Mouse (Mus musculus): ENCODE results near the gene Megf6.
A peak's percentile ranks its signal among the peaks of the same experiment; 100 is the strongest.

Gene Megf6

DNA sequence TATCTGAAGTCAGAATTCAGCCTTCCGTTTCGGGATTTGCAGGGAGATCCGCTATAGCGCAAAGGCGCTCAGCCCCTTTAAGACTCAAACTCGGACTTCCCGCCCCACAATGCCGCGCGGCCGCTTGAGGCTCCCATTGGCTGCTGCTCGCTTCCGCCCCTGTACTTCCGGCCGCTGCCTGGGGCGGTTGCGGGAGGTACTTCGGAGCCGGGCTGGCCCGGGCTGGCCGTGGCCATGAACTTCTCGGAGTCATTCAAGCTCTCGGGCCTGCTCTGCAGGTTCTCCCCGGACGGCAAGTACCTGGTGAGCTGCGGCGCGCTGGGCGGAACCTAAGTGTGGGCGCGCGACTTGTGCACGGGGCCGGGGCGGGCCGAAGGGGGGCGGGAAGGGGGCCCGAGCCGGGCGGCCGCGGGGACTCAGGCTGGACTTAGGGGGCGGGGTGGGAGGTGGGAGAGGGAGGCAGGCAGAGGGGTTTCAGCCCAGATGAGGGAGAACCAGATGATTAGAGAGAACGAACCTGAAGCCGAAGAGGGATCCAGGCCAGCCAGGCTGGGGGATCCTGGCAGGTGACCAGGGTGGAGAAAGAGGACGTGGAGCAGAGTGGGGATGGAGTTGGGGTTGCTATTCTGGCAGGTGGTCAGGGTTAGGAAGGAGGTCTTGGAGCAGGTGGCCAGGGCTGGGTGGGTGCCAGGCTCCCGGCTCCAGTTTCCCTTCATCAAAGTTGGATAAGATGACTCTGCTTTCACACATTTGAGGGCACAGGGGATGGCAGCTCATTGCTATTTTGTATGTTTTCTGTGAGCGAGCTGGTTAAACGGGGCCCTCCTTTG, 28.1 kb upstream of the Megf6 start, which contains the start of gene Wrap73:
Gene Wrap73 (plus strand): TSS at position 162 of the 830 bp plus-strand sequence.
- peaks cover 4% of the 10 kb centered on the region; the same call in 1 of the 2 replicates for H3K27me3 ChIP-seq (ENCODE audit: control insufficient read depth, insufficient read depth, low read length, poor library complexity, severe bottlenecking)
- peak; percentile 90 for DNase-seq (ENCODE audit: low read depth, low spot score)
- H3K36me3 ChIP-seq (ENCODE audit: control insufficient read depth, insufficient read depth, low read length, poor library complexity, severe bottlenecking) = no peaks in the 10 kb centered on the region

DNA sequence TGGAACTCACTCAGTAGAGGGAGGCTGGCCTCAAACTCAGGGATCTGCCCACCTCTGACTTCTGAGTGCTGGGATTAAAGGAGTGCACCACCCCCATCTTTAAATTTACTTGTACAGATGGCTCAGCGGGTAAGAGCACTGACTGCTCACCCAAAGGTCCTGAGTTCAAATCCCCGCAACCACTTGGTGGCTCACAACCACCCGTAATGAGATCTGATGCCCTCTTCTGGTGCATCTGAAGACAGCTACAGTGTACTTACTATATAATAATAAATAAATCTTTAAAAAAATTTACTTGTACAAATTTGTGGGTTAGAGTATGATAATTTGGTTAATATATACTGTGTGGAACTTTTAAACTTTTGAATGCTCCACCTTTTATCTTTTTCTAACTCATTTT, 25.8 kb upstream of the Megf6 start:
- no peak for DNase-seq (ENCODE audit: low read depth, low spot score)

GRCm38 (mm10) chr4:154146342-154146741, 24.2 kb upstream of the Megf6 start:
- H3K36me3 ChIP-seq (ENCODE audit: control insufficient read depth, insufficient read depth, low read length, poor library complexity, severe bottlenecking) = no peaks in the 10 kb centered on the region
- H3K27me3 ChIP-seq (ENCODE audit: control insufficient read depth, insufficient read depth, low read length, poor library complexity, severe bottlenecking) = no peaks in the 10 kb centered on the region
- no peak for DNase-seq (ENCODE audit: low read depth, low spot score)

More for the DNA sequence above, 25.8 kb upstream of the Megf6 start:
- H3K27me3 ChIP-seq (ENCODE audit: control insufficient read depth, insufficient read depth, low read length, poor library complexity, severe bottlenecking) = no peaks in the 10 kb centered on the region; the same call in 1 of the 2 replicates
- H3K36me3 ChIP-seq (ENCODE audit: control insufficient read depth, insufficient read depth, low read length, poor library complexity, severe bottlenecking) = no peaks in the 10 kb centered on the region

GRCm38 (mm10) chr4:154154104-154154503, 16.4 kb upstream of the Megf6 start:
- Histone ChIP-seq H3K27me3 (ENCODE audit: control insufficient read depth, insufficient read depth, low read length, poor library complexity, severe bottlenecking) (no peaks in the 10 kb centered on the region), H3K36me3 (ENCODE audit: control insufficient read depth, insufficient read depth, low read length, poor library complexity, severe bottlenecking) (peaks cover 10% of the 10 kb centered on the region)
- no peak for DNase-seq (ENCODE audit: low read depth, low spot score)

DNA sequence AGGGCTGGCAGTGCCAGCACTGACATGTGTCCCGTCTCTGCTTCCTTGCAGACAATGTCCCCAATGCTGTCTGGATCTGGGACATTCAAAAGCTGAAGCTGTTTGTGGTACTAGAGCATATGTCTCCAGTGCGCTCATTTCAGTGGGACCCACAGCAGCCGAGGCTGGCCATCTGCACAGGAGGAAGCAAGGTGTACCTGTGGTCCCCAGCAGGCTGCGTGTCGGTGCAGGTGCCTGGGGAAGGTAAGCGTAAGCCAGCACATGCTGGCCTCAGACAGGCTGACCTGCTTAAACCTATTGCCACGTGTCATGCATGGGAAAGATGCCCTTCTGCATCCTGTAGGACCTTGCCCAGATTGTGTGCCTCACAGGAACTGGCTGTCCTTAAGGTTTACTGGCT, 14.5 kb upstream of the Megf6 start:
- Histone ChIP-seq H3K27me3 (ENCODE audit: control insufficient read depth, insufficient read depth, low read length, poor library complexity, severe bottlenecking) (no peaks in the 10 kb centered on the region), H3K36me3 (ENCODE audit: control insufficient read depth, insufficient read depth, low read length, poor library complexity, severe bottlenecking) (peaks cover 10% of the 10 kb centered on the region)
- DNase-seq (ENCODE audit: low read depth, low spot score) = no peak

GRCm38 (mm10) chr4:154157970-154158662, 12.4 kb upstream of the Megf6 start:
- Histone ChIP-seq H3K36me3 (ENCODE audit: control insufficient read depth, insufficient read depth, low read length, poor library complexity, severe bottlenecking) (peaks cover 8% of the 10 kb centered on the region), H3K27me3 (ENCODE audit: control insufficient read depth, insufficient read depth, low read length, poor library complexity, severe bottlenecking) (no peaks in the 10 kb centered on the region)
- DNase-seq (ENCODE audit: low read depth, low spot score) = no peak

- peak; percentile 90 for DNase-seq (ENCODE audit: low read depth, low spot score)
- Histone ChIP-seq H3K36me3 (ENCODE audit: control insufficient read depth, insufficient read depth, low read length, poor library complexity, severe bottlenecking) (peaks cover 8% of the 10 kb centered on the region), H3K27me3 (ENCODE audit: control insufficient read depth, insufficient read depth, low read length, poor library complexity, severe bottlenecking) (no peaks in the 10 kb centered on the region)
Observed at GRCm38 (mm10) chr4:154159002-154159401, 11.5 kb upstream of the Megf6 start.

- Histone ChIP-seq H3K36me3 (ENCODE audit: control insufficient read depth, insufficient read depth, low read length, poor library complexity, severe bottlenecking) (peaks cover 7% of the 10 kb centered on the region), H3K27me3 (ENCODE audit: control insufficient read depth, insufficient read depth, low read length, poor library complexity, severe bottlenecking) (no peaks in the 10 kb centered on the region)
- peak; percentile 22 for DNase-seq (ENCODE audit: low read depth, low spot score)
Observed at GRCm38 (mm10) chr4:154159961-154160537, 10.5 kb upstream of the Megf6 start.

DNA sequence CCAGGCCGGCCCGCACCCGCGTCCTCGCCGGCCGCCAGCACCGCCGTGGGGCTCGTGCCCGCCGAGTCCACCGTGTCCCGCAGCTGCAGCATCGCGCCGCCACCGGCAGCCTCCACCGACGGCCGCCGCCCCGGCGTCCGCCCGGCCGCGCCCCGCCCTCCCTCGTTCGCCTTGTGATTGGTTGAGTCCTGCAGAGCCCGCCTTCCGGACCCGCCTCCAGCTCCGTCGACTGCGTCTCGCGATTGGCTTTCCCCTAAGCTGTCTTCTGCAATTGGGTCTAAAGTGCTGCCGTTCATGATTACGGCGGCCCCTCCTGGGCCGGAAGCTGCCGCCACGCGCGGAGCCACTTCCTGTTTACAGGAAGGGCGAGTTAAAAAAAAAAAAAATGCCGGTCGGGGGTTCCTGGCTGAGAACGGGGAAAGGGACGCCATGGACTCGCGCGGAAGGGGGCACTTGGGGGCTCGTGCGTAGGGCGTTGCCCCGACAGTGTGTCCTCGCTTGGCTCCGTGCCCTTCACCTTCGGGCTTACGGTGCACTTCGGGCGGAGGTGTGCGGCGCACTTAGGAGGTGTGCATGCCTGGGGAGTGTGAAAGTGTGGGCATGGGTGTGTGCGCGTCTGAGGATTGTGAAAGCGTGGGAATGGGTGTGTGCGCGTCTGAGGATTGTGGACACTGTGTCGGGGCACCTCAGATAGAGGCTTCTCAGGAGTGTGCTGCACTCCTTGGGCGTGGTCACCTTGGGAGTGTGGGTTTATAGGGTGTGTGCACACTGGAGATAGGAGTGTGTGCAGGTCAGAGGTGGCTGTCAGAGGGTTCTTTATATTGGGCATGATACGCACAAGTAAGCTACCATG, 9.8 kb upstream of the Megf6 start, which contains the start of gene Tprgl:
Gene Tprgl (minus strand): TSS at position 129 of the 853 bp plus-strand sequence.
- peaks cover 7% of the 10 kb centered on the region for H3K36me3 ChIP-seq (ENCODE audit: control insufficient read depth, insufficient read depth, low read length, poor library complexity, severe bottlenecking)
- H3K27me3 ChIP-seq (ENCODE audit: control insufficient read depth, insufficient read depth, low read length, poor library complexity, severe bottlenecking) = no peaks in the 10 kb centered on the region
- DNase-seq (ENCODE audit: low read depth, low spot score) = peak; percentile 98

- peak; percentile 83 for DNase-seq (ENCODE audit: low read depth, low spot score)
- Histone ChIP-seq H3K36me3 (ENCODE audit: control insufficient read depth, insufficient read depth, low read length, poor library complexity, severe bottlenecking) (0 out of 2 replicates have a peak, but pooled peaks cover 2% of the 10 kb centered on the region), H3K27me3 (ENCODE audit: control insufficient read depth, insufficient read depth, low read length, poor library complexity, severe bottlenecking) (no peaks in the 10 kb centered on the region)
Observed at GRCm38 (mm10) chr4:154163296-154163695, 7.2 kb upstream of the Megf6 start.

DNA sequence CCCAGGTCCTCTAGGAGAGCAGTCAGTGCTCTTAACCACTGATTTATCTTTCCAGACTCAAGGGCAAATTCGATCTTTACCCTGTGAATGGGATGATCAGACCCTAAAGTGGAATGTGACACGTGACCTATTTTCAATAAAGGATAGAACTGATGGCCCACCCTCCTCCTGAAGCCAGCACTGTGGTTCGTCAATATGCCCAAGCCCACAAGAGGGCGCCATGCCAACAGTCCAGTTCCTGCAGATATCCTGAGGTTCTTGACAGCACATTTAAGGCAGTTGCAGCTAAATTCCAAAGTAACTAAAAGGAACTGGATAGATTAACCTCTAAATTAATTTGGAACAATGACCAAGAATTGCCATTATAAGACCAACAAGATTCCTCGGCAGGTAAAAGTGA, 3.5 kb upstream of the Megf6 start:
- peak; percentile 64 for DNase-seq (ENCODE audit: low read depth, low spot score)
- Histone ChIP-seq H3K36me3 (ENCODE audit: control insufficient read depth, insufficient read depth, low read length, poor library complexity, severe bottlenecking) (no peaks in the 10 kb centered on the region), H3K27me3 (ENCODE audit: control insufficient read depth, insufficient read depth, low read length, poor library complexity, severe bottlenecking) (no peaks in the 10 kb centered on the region)

DNA sequence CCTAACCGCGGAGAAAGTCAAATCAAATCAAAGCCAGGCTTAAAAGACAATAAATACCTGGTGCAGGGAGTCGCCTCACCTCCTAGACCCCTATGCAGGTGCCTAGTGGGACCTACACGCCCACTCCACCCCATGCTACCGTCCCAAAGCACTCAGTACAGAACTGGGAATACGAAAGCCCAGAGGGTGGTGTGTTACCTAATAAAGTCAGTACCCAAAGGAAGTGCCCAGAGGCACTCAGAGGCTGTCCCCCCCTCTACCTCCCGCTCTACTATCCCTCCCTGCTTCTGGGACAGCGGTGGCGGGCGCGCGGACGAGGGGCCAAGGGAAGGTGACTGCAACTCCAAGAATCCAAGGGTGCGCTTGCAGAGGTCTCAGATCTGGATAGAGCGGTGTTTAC, 509 bp upstream of the Megf6 start:
- no peak for DNase-seq (ENCODE audit: low read depth, low spot score)
- H3K36me3 ChIP-seq (ENCODE audit: control insufficient read depth, insufficient read depth, low read length, poor library complexity, severe bottlenecking) = no peaks in the 10 kb centered on the region
- no peaks in the 10 kb centered on the region for H3K27me3 ChIP-seq (ENCODE audit: control insufficient read depth, insufficient read depth, low read length, poor library complexity, severe bottlenecking)

GRCm38 (mm10) chr4:154171151-154171930, 811 bp downstream of the Megf6 start:
- H3K27me3 ChIP-seq (ENCODE audit: control insufficient read depth, insufficient read depth, low read length, poor library complexity, severe bottlenecking) = no peaks in the 10 kb centered on the region
- no peak for DNase-seq (ENCODE audit: low read depth, low spot score)
- no peaks in the 10 kb centered on the region for H3K36me3 ChIP-seq (ENCODE audit: control insufficient read depth, insufficient read depth, low read length, poor library complexity, severe bottlenecking)

Measured in splenic B cell, adult 2 months (primary cell).